Mouse (Mus musculus) heart, embryonic 12.5 days (tissue): ENCODE data around the gene Dpp7. TPM values are rescaled to one million over a fixed set of nuclear protein-coding genes. Genes with fewer than 3 reads are reported as not detected.

Experiments used
- ATAC-seq: fragments of 200-750 bp; cut with Nextera tagmentation; 2 replicates; pipeline ENCODE4 v1.8.0; 2017; ENCODE audit warnings: moderate TSS enrichment, moderate library complexity; ENCODE audit not compliant: insufficient number of reproducible peaks, low FRiP score
- H3K27ac ChIP-seq: fragments of 300-500 bp; sonication (generic); 2 replicates; pipeline ENCODE4 v1.5.1; 2016; ENCODE audit warnings: mild to moderate bottlenecking, moderate library complexity; ENCODE audit not compliant: poor library complexity, severe bottlenecking
- H3K27me3 ChIP-seq: fragments of 300-500 bp; sonication (generic); replicated peaks from 2 replicates; pipeline ENCODE4 v1.6.1; 2016; ENCODE audit warnings: mild to moderate bottlenecking, moderate library complexity
- H3K36me3 ChIP-seq: fragments of 300-500 bp; sonication (generic); 2 replicates; pipeline ENCODE4 v1.6.1; 2016; ENCODE audit warnings: mild to moderate bottlenecking, moderate library complexity
- H3K4me1 ChIP-seq: fragments of 300-500 bp; sonication (generic); replicated peaks from 2 replicates; pipeline ENCODE4 v1.6.1; 2016; ENCODE audit warnings: mild to moderate bottlenecking
- H3K4me2 ChIP-seq: fragments of 300-500 bp; sonication (generic); 2 replicates; pipeline ENCODE4 v1.6.1; 2016; ENCODE audit warnings: mild to moderate bottlenecking, moderate library complexity
- H3K4me3 ChIP-seq: fragments of 300-500 bp; sonication (generic); 2 replicates; pipeline ENCODE4 v1.5.1; 2016; ENCODE audit warnings: mild to moderate bottlenecking
- H3K9ac ChIP-seq: fragments of 300-500 bp; sonication (generic); 2 replicates; pipeline ENCODE4 v1.6.1; 2016; ENCODE audit warnings: mild to moderate bottlenecking, moderate library complexity
- H3K9me3 ChIP-seq: fragments of 300-500 bp; sonication (generic); replicated peaks from 2 replicates; pipeline ENCODE4 v1.6.1; 2016; ENCODE audit warnings: mild to moderate bottlenecking, moderate library complexity
- WGBS: fragments of 180-500 bp; shearing (Covaris S2); methylation state at CpG from one replicate; pipeline ENCODE4 v1.1.7; 2016; 5-methylcytosine and 5-hydroxymethylcytosine counted together
- polyA plus RNA-seq: library from polyadenylated mRNA; unstranded; fragments of >200 nt; fragmentation: Nextera tagmentation; extraction: Ambion mirVana; gene quantifications from 2 replicates; pipeline ENCODE4 v1.2.1, GENCODE M21; 2016

Gene Dpp7
- polyA plus RNA-seq, 1 experiment from 2014 or later = 11.3 TPM

GRCm38 (mm10) chr2:25310180-25310579 lies 46.0 kb downstream of the Dpp7 start:
- H3K27me3 ChIP-seq = peaks cover 97% of the 10 kb centered on the region
- H3K9me3 ChIP-seq = no peaks in the 10 kb centered on the region
- 45% methylated on average over 10 of the region's 10 CpGs for WGBS
- H3K4me2 ChIP-seq = no peak overlapping the region
- ATAC-seq = no peak
- H3K9ac ChIP-seq = no peak overlapping the region
- H3K36me3 ChIP-seq = no peaks in the 10 kb centered on the region
- H3K4me1 ChIP-seq = peaks cover 4% of the 10 kb centered on the region; the same call in 1 of the 2 replicates
- no peak overlapping the region for H3K4me3 ChIP-seq
- no peak overlapping the region for H3K27ac ChIP-seq

DNA sequence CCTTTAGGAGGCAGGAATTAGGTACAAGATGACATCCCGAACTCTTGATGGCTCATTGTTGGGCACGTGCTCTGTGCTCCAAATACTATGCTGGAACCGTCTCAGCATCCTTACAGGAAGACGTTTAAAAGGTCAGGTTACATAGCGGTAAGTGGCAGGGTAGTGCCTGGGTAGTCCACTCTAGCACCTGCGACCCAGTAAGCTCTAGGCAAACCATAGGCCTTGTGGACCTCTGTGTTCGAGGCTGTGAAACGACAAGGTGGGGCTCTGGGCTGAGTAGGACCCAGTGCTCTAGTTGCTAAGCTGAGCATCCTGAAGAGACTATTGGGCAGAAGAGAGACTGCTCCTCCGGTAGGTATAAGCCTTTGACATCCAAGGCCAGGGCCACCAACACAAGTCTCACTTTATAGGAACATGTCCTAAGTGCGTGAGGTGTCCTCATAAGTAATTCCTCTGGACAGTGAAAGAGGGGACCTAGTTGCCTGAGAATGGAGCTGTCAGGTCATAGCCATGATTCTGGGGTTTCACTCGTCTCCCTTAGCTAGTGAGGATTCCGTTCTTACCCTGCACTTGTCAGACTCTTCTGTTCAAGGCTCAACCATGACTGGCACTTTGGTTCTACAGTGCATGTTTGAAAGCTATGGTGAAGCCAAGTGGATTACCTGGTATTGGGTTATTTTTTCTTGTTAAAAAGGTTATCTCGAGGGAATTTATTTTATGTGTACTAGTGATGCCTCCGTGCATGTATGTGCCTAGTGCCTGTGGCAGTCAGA lies 50.4 kb downstream of the Dpp7 start:
- Histone ChIP-seq H3K4me3 (peak overlapping the region; percentile 49), H3K4me1 (peaks cover 12% of the 10 kb centered on the region; the same call in 1 of the 2 replicates), H3K9ac (no peak overlapping the region), H3K9me3 (no peaks in the 10 kb centered on the region), H3K27me3 (peaks cover 85% of the 10 kb centered on the region), H3K36me3 (no peaks in the 10 kb centered on the region), H3K27ac (no peak overlapping the region), H3K4me2 (peak overlapping the region; percentile 87)
- ATAC-seq = no peak
- 48% methylated on average over 14 of the region's 14 CpGs for WGBS

DNA sequence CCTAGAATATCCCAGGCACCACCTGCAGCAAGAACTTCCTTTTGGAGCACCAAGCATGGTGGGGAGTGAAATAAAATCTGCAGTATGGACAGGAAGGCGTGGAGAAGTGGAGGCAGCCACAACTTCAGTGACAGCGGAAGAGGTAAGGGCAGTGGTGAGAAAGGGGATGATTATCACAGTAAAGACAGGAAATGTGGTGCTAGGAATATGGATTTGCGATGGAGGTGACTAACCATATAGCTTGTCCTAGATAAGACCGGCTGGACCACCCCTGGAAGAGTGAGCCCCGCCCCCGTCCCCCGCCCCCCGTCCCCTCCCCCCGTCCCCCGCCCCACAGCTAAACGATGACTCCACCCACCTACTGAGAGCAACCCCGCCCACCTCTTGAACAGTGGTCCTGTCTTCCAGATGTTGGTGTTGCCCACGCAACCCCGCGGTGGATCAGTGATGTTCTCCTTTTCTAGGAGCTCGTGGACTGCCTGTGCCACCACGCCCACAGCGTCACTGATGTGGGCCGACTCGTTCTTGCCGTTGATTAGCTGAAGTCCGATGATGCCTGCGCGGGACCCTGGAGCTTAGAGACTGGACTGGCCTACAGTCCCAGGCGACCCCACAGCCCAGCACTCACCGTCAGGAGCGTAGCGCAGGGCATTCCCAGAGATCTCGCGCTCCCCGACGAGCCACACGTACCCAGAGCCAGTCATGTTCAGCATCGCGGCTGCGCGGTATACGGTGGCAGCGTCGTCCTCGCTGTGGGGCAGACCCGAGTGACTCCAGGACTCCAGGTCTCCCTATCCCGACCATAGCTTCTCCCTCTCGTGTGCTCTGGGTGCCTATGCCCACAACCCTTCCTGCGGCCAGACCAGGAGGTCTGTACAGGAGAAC lies 51.3 kb downstream of the Dpp7 start:
- Histone ChIP-seq H3K4me3 (peak overlapping the region; percentile 49), H3K9me3 (no peaks in the 10 kb centered on the region), H3K36me3 (no peaks in the 10 kb centered on the region), H3K4me2 (peak overlapping the region; percentile 87), H3K4me1 (peaks cover 12% of the 10 kb centered on the region; the same call in 1 of the 2 replicates), H3K9ac (peak overlapping the region; percentile 37; the same call in 1 of the 2 replicates), H3K27ac (no peak overlapping the region), H3K27me3 (peaks cover 78% of the 10 kb centered on the region)
- 2% methylated on average over 45 of the region's 45 CpGs for WGBS
- ATAC-seq = no peak

- Histone ChIP-seq H3K4me1 (peaks cover 12% of the 10 kb centered on the region; the same call in 1 of the 2 replicates), H3K4me3 (peak overlapping the region; percentile 49; the same call in 1 of the 2 replicates), H3K9ac (no peak overlapping the region), H3K4me2 (peak overlapping the region; percentile 87; the same call in 1 of the 2 replicates), H3K27ac (no peak overlapping the region), H3K27me3 (peaks cover 70% of the 10 kb centered on the region), H3K9me3 (no peaks in the 10 kb centered on the region), H3K36me3 (no peaks in the 10 kb centered on the region)
- 66% methylated on average over 7 of the region's 7 CpGs for whole genome bisulfite sequencing
- ATAC-seq = no peak
These were observed 52.1 kb downstream of the Dpp7 start for GRCm38 (mm10) chr2:25303931-25304656.

DNA sequence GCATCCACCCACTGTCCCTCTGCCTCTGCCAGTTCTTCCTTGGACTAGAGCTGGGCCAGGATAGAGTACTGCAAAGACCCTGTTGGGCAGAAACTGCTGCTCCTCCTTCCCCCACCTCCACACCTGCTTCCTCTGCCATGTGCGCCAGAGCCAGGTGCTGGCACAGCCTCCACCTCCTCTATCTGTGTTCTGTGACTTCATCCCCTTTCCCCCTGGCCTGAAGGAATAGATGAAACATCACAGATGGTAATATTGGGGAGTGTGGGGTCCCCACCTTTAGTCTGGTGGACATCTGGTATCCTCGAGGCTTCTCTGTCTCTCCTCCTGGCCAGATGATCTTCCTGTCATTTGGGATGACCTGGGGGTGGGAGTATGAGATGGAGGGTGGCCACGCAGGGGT lies 52.7 kb downstream of the Dpp7 start:
- Histone ChIP-seq H3K4me2 (no peak overlapping the region), H3K27me3 (peaks cover 65% of the 10 kb centered on the region), H3K36me3 (no peaks in the 10 kb centered on the region), H3K4me3 (no peak overlapping the region), H3K9ac (no peak overlapping the region), H3K4me1 (peaks cover 12% of the 10 kb centered on the region; the same call in 1 of the 2 replicates), H3K9me3 (no peaks in the 10 kb centered on the region), H3K27ac (no peak overlapping the region)
- no peak for ATAC-seq
- WGBS = 71% methylated on average over 3 of the region's 3 CpGs

Other genes starting within 250 kb of the Dpp7 start
- 10.8 and 12.8 TPM in 2 replicates for gene Nrarp, start 175.6 kb downstream of the Dpp7 start, polyA plus RNA-seq
- gene Tor4a, start 159.5 kb downstream of the Dpp7 start, polyA plus RNA-seq = 6.6 and 7.0 TPM in 2 replicates
- 73.3 and 74.4 TPM in 2 replicates for gene Nelfb, start 144.9 kb downstream of the Dpp7 start, polyA plus RNA-seq
- gene Stpg3, start 141.7 kb downstream of the Dpp7 start, polyA plus RNA-seq = not detected in 2 replicates
- gene Fam166a, start 137.6 kb downstream of the Dpp7 start, polyA plus RNA-seq = not detected in 2 replicates
- gene Tubb4b, start 131.7 kb downstream of the Dpp7 start, polyA plus RNA-seq = 388 and 392 TPM in 2 replicates
- not detected in 2 replicates for gene Slc34a3, start 122.0 kb downstream of the Dpp7 start, polyA plus RNA-seq
- not detected in 2 replicates for gene Rnf224, start 119.6 kb downstream of the Dpp7 start, polyA plus RNA-seq
- gene Rnf208, start 114.1 kb downstream of the Dpp7 start, polyA plus RNA-seq = 6.5 and 7.6 TPM in 2 replicates
- not detected in 2 replicates for gene Cysrt1, start 113.9 kb downstream of the Dpp7 start, polyA plus RNA-seq
- gene AL732309.1, start 109.5 kb downstream of the Dpp7 start, polyA plus RNA-seq = 2.6 and 3.2 TPM in 2 replicates
- gene Tmem203, start 100.9 kb downstream of the Dpp7 start, polyA plus RNA-seq = 18.3 and 19.1 TPM in 2 replicates
- 4.9 and 5.1 TPM in 2 replicates for gene Tprn, start 93.7 kb downstream of the Dpp7 start, polyA plus RNA-seq
- 131 and 133 TPM in 2 replicates for gene Ssna1, start 83.9 kb downstream of the Dpp7 start, polyA plus RNA-seq
- 83.4 and 87.7 TPM in 2 replicates for gene Anapc2, start 83.9 kb downstream of the Dpp7 start, polyA plus RNA-seq
- not detected in 2 replicates for gene Tmem210, start 68.2 kb downstream of the Dpp7 start, polyA plus RNA-seq
- not detected in 2 replicates for gene Lrrc26, start 66.4 kb downstream of the Dpp7 start, polyA plus RNA-seq
- gene Grin1, start 37.2 kb downstream of the Dpp7 start, polyA plus RNA-seq = 0.44 TPM in 1 of 2 replicates, not detected in the other
- 34.0 and 40.9 TPM in 2 replicates for gene Man1b1, start 24.0 kb downstream of the Dpp7 start, polyA plus RNA-seq
- 10.7 and 11.2 TPM in 2 replicates for gene Uap1l1, start 9.3 kb upstream of the Dpp7 start, polyA plus RNA-seq
- 18.5 and 20.0 TPM in 2 replicates for gene Sapcd2, start 16.0 kb upstream of the Dpp7 start, polyA plus RNA-seq
- gene Entpd2, start 39.5 kb upstream of the Dpp7 start, polyA plus RNA-seq = 0.18 and 0.44 TPM in 2 replicates
- 22.3 and 22.4 TPM in 2 replicates for gene Npdc1, start 43.0 kb upstream of the Dpp7 start, polyA plus RNA-seq
- not detected in 2 replicates for gene Fut7, start 66.9 kb upstream of the Dpp7 start, polyA plus RNA-seq
- 4.8 and 5.0 TPM in 2 replicates for gene Abca2, start 72.3 kb upstream of the Dpp7 start, polyA plus RNA-seq
- 1.1 and 1.4 TPM in 2 replicates for gene Clic3, start 100.5 kb upstream of the Dpp7 start, polyA plus RNA-seq
- 22.1 and 22.7 TPM in 2 replicates for gene Paxx, start 104.7 kb upstream of the Dpp7 start, polyA plus RNA-seq
- gene Ptgds, start 113.7 kb upstream of the Dpp7 start, polyA plus RNA-seq = 2.4 and 2.6 TPM in 2 replicates
- not detected in 2 replicates for gene Lcn12, start 137.6 kb upstream of the Dpp7 start, polyA plus RNA-seq
- gene Fbxw5, start 144.4 kb upstream of the Dpp7 start, polyA plus RNA-seq = 82.7 and 83.3 TPM in 2 replicates
- 2.4 and 3.3 TPM in 2 replicates for gene C8g, start 145.4 kb upstream of the Dpp7 start, polyA plus RNA-seq
- 21.1 and 22.3 TPM in 2 replicates for gene Traf2, start 190.6 kb upstream of the Dpp7 start, polyA plus RNA-seq
- gene Edf1, start 201.5 kb upstream of the Dpp7 start, polyA plus RNA-seq = 300 and 303 TPM in 2 replicates
- 1.2 and 3.5 TPM in 2 replicates for gene Mamdc4, start 218.5 kb upstream of the Dpp7 start, polyA plus RNA-seq
- 161 and 164 TPM in 2 replicates for gene Phpt1, start 218.9 kb upstream of the Dpp7 start, polyA plus RNA-seq
- gene Ajm1, start 225.4 kb upstream of the Dpp7 start, polyA plus RNA-seq = 0.46 and 0.51 TPM in 2 replicates